Mouse (Mus musculus) bone marrow, adult 2 months (tissue): ENCODE results near the gene Pcbp1.

Experiments
- CTCF ChIP-seq: fragments of 200-500 bp; IDR thresholded peaks from 2 replicates; pipeline ENCODE4 v1.5.1; 2011; ENCODE audit warnings: low read length, control low read depth; ENCODE audit not compliant: control insufficient read depth, insufficient read depth
- POLR2A ChIP-seq: fragments of 200-500 bp; IDR thresholded peaks from 2 replicates; pipeline ENCODE4 v1.6.1; 2011; ENCODE audit warnings: low read depth, mild to moderate bottlenecking, control low read depth, low read length, borderline replicate concordance; ENCODE audit not compliant: control insufficient read depth

GRCm38 (mm10) chr6:86550587-86550986, 24.5 kb upstream of the Pcbp1 start:
- no peak for TF ChIP-seq CTCF
- TF ChIP-seq POLR2A, result no peak
